Mouse (Mus musculus): ENCODE results near the gene Cmtm8. TPM values are rescaled to one million over a fixed set of nuclear protein-coding genes. Genes with fewer than 3 reads are reported as not detected.
A peak's percentile ranks its signal among the peaks of the same experiment; 100 is the strongest.

Cmtm8 gene
- polyA plus RNA-seq, 1 experiment = 179 TPM

DNA sequence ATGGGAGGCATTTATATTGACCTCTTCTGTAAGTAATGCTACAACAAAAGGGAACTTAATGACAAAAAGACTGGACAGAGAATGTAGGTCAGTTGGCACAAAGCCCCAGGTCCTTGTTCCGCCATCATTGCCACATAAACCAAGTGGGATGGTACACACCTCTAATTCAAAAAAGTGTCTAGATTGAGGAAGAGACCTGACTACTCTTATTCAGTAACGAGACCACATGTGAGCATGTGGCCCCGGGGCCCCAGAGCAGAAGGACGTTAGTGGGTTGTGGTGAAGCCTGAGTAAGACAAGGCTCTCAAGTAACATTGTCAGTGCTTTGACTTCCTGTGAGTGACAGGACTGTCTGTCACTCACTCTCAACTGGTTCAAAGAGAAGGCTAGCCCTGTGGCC lies 73.7 kb downstream of the Cmtm8 start:
- WGBS = 67% methylated on average over 4 of the region's 4 CpGs
- DNase-seq = no peak
- no peak overlapping the region for H3K4me3 ChIP-seq (replicated peaks; ENCODE audit: extremely low read depth, low read depth, low read length)
- H3K4me1 ChIP-seq (ENCODE audit: control insufficient read depth, insufficient read depth, low read length) = 0 out of 2 replicates have a peak, but pooled peaks cover under 1% of the 10 kb centered on the region
- TF ChIP-seq POLR2A (IDR thresholded peaks at IDR 0.05; ENCODE audit: borderline replicate concordance, extremely low read depth, low read depth, low read length) = no peak
- no peak for TF ChIP-seq CTCF (IDR thresholded peaks at IDR 0.05; ENCODE audit: insufficient read depth, low read length)

DNA sequence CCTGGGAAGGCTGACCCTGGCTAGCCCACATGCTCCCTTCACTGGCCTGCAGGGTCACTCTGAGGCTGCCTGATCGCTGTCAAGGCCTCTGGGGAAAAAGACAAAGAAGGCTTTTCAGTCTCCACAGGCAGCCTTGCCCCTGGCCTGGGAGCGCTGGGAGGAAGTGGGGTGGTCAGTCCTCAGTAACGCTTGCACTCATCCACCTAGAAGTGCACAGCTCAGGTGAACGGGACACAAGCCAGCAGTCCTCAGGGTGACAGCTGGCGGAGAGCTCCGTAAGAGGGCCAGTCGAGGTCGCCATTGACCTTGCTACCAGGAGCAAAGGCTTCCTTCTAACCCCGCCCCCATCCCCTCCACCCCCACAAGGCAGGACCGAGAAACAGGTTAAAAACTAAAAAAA lies 75.9 kb downstream of the Cmtm8 start:
- TF ChIP-seq POLR2A (IDR thresholded peaks at IDR 0.05; ENCODE audit: borderline replicate concordance, extremely low read depth, low read depth, low read length) (no peak), CTCF (IDR thresholded peaks at IDR 0.05; ENCODE audit: insufficient read depth, low read length) (no peak)
- no peaks in the 10 kb centered on the region for H3K4me1 ChIP-seq (ENCODE audit: control insufficient read depth, insufficient read depth, low read length)
- DNase-seq = no peak
- 57% methylated on average over 10 of the region's 10 CpGs for WGBS
- no peak overlapping the region for H3K4me3 ChIP-seq (replicated peaks; ENCODE audit: extremely low read depth, low read depth, low read length)

DNA sequence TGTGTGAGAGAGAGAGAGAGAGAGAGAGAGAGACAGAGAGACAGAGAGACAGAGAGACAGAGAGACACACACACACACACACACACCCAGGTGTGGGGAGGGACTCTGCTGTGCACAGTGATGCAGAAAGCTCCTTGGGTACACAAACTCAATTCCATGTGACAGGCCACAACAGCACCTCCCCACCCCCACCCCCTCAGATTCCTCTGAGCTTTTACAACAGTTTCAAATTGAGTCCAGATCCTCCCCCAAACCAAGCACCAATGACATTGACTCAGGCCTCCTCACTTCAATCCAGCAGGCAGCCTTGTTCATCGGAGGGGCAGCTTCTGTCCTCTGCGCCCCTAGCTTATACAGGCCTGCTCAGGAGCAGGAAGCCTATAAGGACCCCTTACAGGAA lies 76.4 kb downstream of the Cmtm8 start:
- no peak for TF ChIP-seq CTCF (IDR thresholded peaks at IDR 0.05; ENCODE audit: insufficient read depth, low read length)
- no peak for TF ChIP-seq POLR2A (IDR thresholded peaks at IDR 0.05; ENCODE audit: borderline replicate concordance, extremely low read depth, low read depth, low read length)
- Histone ChIP-seq H3K4me3 (replicated peaks; ENCODE audit: extremely low read depth, low read depth, low read length) (no peak overlapping the region), H3K4me1 (ENCODE audit: control insufficient read depth, insufficient read depth, low read length) (no peaks in the 10 kb centered on the region)
- no peak for DNase-seq
- 83% methylated on average over 2 of the region's 2 CpGs for WGBS

DNA sequence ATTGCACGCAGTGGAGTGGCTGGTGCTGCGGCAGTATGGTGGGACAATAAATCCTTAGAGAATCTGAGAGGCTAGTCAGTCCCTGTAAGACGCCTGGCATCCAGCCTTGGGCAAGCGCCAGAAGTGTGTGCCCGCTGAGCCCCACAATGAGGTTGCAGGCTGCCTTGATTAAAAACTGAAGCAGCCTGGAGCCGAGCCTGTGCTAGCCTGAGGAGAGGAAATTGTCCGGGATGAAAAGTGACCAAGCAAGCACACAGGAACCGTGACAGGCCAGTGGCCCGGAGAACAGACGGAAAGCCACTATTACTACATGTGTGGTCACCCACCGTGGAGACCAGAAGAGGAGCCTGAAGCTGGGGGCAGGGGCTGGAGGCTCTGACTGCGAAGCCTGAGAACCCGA lies 76.9 kb downstream of the Cmtm8 start:
- Histone ChIP-seq H3K4me1 (ENCODE audit: control insufficient read depth, insufficient read depth, low read length) (no peaks in the 10 kb centered on the region), H3K4me3 (replicated peaks; ENCODE audit: extremely low read depth, low read depth, low read length) (no peak overlapping the region)
- no peak for TF ChIP-seq POLR2A (IDR thresholded peaks at IDR 0.05; ENCODE audit: borderline replicate concordance, extremely low read depth, low read depth, low read length)
- TF ChIP-seq CTCF (IDR thresholded peaks at IDR 0.05; ENCODE audit: insufficient read depth, low read length) = no peak
- DNase-seq = no peak
- whole genome bisulfite sequencing = 62% methylated on average over 13 of the region's 13 CpGs

DNA sequence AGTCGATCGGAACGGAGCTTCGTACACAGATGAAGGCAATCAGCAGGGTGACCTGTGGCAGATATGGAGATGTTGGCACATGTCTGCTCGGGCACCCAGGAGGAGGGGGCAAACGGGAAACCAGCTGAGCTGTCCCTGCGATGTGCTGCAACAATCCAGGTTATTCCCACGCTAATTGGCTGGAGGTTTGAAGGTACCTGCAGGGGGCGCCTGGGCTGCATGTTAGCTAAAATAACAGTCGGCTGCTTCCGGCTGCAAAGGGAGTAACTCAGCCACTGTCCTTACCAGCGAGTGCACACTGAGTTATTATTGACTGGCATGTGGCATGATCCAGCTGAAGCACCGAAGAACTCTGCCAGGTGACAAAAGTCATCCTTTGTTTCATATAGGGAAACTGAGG lies 80.6 kb downstream of the Cmtm8 start:
- Histone ChIP-seq H3K4me1 (ENCODE audit: control insufficient read depth, insufficient read depth, low read length) (no peaks in the 10 kb centered on the region), H3K4me3 (replicated peaks; ENCODE audit: extremely low read depth, low read depth, low read length) (no peak overlapping the region)
- DNase-seq = no peak
- 58% methylated on average over 13 of the region's 13 CpGs for WGBS
- TF ChIP-seq POLR2A (IDR thresholded peaks at IDR 0.05; ENCODE audit: borderline replicate concordance, extremely low read depth, low read depth, low read length) (no peak), CTCF (IDR thresholded peaks at IDR 0.05; ENCODE audit: insufficient read depth, low read length) (peak; percentile 28; the same call in 1 of the 2 replicates)

DNA sequence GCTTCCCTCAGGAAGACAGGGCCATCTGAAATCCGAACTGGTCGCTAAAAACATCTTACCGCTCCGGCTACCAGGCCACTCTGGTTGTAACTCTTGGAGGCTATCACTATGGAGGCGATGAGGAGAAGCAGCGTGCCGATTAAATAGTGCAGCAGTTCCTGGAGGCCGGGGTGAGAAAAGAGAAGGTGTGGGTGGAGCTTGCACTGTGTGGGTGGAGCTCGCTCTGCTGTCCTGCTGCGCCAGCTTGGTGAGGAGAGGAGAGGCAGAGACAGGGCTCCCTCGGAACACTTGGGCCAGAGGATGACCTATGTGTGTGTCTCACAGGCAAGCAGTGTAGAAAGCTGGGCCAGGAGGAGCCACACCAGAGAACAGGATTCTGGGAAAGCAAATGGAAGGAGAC lies 82.1 kb downstream of the Cmtm8 start:
- 69% methylated on average over 11 of the region's 11 CpGs for whole genome bisulfite sequencing
- Histone ChIP-seq H3K4me3 (replicated peaks; ENCODE audit: extremely low read depth, low read depth, low read length) (no peak overlapping the region), H3K4me1 (ENCODE audit: control insufficient read depth, insufficient read depth, low read length) (no peaks in the 10 kb centered on the region)
- TF ChIP-seq POLR2A (IDR thresholded peaks at IDR 0.05; ENCODE audit: borderline replicate concordance, extremely low read depth, low read depth, low read length) (no peak), CTCF (IDR thresholded peaks at IDR 0.05; ENCODE audit: insufficient read depth, low read length) (no peak)
- no peak for DNase-seq

DNA sequence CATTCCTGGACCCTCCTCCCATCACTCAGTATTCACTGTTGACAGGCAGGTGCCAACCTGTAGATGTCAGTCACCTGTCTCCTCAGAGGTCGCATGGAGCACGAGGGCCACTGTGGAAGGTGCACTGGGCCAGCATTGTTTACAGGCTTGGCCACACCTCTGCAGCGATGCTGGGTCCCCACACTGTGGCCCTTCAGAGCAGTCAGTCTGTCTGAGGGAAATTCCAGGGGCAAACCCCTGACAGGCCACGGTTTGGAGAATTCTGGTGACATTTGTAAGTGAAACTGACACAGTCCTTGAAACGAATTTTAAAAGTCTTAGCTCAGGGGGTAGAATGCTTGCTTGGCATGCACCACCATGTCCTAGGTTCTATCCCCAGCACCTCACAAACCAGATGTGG lies 83.6 kb downstream of the Cmtm8 start:
- H3K4me1 ChIP-seq (ENCODE audit: control insufficient read depth, insufficient read depth, low read length) = no peaks in the 10 kb centered on the region
- TF ChIP-seq POLR2A (IDR thresholded peaks at IDR 0.05; ENCODE audit: borderline replicate concordance, extremely low read depth, low read depth, low read length) (no peak), CTCF (IDR thresholded peaks at IDR 0.05; ENCODE audit: insufficient read depth, low read length) (no peak)
- no peak for DNase-seq
- 72% methylated on average over 5 of the region's 5 CpGs for WGBS
- H3K4me3 ChIP-seq (replicated peaks; ENCODE audit: extremely low read depth, low read depth, low read length) = no peak overlapping the region

DNA sequence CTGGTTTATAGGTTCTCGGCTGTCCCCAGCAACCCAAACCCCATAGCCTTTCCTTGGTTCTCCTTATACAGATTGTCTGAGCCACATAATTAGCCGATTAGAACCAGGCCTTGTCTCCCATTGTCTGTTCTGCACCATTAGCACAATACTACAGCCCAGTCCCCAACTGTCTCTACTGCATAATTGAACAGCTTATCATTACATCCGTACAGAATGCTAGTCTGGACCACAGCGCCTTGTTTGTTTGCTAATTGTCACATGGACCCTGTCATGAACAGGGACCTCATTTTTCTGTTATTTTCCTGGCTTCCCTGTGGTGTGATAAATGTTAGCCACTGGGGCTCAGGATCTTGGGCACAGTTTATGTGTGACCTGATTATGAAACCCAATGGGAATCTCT lies 84.1 kb downstream of the Cmtm8 start:
- DNase-seq = no peak
- no peak overlapping the region for H3K4me3 ChIP-seq (replicated peaks; ENCODE audit: extremely low read depth, low read depth, low read length)
- no peaks in the 10 kb centered on the region for H3K4me1 ChIP-seq (ENCODE audit: control insufficient read depth, insufficient read depth, low read length)
- 88% methylated on average over 4 of the region's 4 CpGs for WGBS
- TF ChIP-seq POLR2A (IDR thresholded peaks at IDR 0.05; ENCODE audit: borderline replicate concordance, extremely low read depth, low read depth, low read length) (no peak), CTCF (IDR thresholded peaks at IDR 0.05; ENCODE audit: insufficient read depth, low read length) (no peak)

DNA sequence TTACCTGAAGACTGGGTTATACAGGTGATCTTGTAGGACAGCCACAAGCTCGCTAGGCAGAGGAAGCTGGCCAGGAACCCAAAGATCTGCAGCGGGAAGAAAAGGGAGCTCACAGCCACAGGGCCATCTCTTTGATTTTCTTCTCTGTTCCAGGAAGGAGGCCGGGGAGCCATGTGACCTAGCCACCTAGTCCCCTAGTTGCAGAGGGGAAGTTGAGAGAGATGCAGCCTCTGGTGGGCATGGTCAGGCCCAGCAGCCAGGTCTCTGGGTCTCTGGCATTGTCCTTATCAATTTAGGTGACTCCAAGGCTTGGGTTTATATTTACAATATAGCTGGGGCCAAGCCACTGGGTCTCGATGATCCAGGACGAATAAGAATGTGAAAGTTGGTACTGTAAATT lies 85.2 kb downstream of the Cmtm8 start:
- WGBS = 78% methylated on average over 5 of the region's 5 CpGs
- no peak for TF ChIP-seq POLR2A (IDR thresholded peaks at IDR 0.05; ENCODE audit: borderline replicate concordance, extremely low read depth, low read depth, low read length)
- TF ChIP-seq CTCF (IDR thresholded peaks at IDR 0.05; ENCODE audit: insufficient read depth, low read length) = no peak

DNA sequence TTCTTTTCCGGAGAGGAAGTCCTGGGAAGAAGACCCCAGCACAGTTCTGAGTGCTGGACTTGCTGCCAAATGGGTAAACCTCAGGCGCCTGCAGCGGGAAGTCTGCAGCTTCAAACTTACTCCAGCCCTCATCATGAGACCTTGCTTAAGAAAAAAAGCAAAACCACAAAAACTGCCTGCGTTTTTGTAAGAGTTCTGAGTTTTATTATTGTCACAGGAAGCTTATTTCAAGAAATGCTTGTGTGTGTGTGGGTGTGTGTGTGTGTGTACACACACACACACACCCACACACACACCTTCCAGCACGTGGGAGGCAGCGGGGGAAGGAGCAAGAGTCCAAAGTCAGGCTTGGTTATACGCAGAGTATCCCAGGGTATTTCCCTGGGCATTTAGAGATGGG lies 85.7 kb downstream of the Cmtm8 start:
- DNase-seq = no peak

More for the DNA sequence above, 85.2 kb downstream of the Cmtm8 start:
- DNase-seq = no peak
- H3K4me1 ChIP-seq (ENCODE audit: control insufficient read depth, insufficient read depth, low read length) = no peaks in the 10 kb centered on the region
- no peak overlapping the region for H3K4me3 ChIP-seq (replicated peaks; ENCODE audit: extremely low read depth, low read depth, low read length)

More for the DNA sequence above, 85.7 kb downstream of the Cmtm8 start:
- no peak for TF ChIP-seq CTCF (IDR thresholded peaks at IDR 0.05; ENCODE audit: insufficient read depth, low read length)
- TF ChIP-seq POLR2A (IDR thresholded peaks at IDR 0.05; ENCODE audit: borderline replicate concordance, extremely low read depth, low read depth, low read length) = no peak
- no peak overlapping the region for H3K4me3 ChIP-seq (replicated peaks; ENCODE audit: extremely low read depth, low read depth, low read length)
- H3K4me1 ChIP-seq (ENCODE audit: control insufficient read depth, insufficient read depth, low read length) = no peaks in the 10 kb centered on the region
- 59% methylated on average over 7 of the region's 7 CpGs for WGBS

Measured in lung, adult 2 months (tissue).